Mouse (Mus musculus) gastrocnemius, postnatal 36 days (tissue): Measurements from ENCODE around the gene Mup10. TPM values are rescaled to one million over a fixed set of nuclear protein-coding genes. Genes with fewer than 3 reads are reported as not detected.
"Not testable (repeated sequence)": the region's sequence is repeated elsewhere in the genome, so short reads cannot be mapped to it uniquely, and the experiment has no call there.

Experiments used
- DNase-seq, 2 experiments: peaks; one replicate each; pipeline ENCODE4 v3.0.0; 2022
- intact Hi-C: fragments of 180-260 bp; cut with DNase I; formaldehyde crosslinking; loops from one replicate; pipeline ENCODE4 v1.15.1; 2025
- long read RNA-seq, 2 experiments: library from polyadenylated mRNA; stranded (forward); transcript quantifications; one replicate each; pipeline ENCODE4 v2.0.0; 2021
- total RNA-seq, 2 experiments: library from RNA; stranded (reverse); gene quantifications; 2 replicates each; pipeline ENCODE4 v1.2.3; 2021

The Mup10 gene
- total RNA-seq: not detected
- long read RNA-seq, experiment 1, partial matches to known transcripts: 2 of 17 reads
- long read RNA-seq, experiment 1, other reads (novel, unspliced or antisense): 15 of 17 reads
- long read RNA-seq, experiment 2, partial matches to known transcripts: 0 of 8 reads
- long read RNA-seq, experiment 2, other reads (novel, unspliced or antisense): 8 of 8 reads

GRCm38 (mm10) chr4:60582099-60582498, at the start of gene Mup10:
Gene Mup10, minus strand, starts transcription at chr4:60582199.
- intact Hi-C loops, DNase-seq: not testable (repeated sequence)

Other genes with a start within 250 kb of the Mup10 start
- under 1 TPM; 0.62 to 0.64 TPM for gene Mup9, start 160.2 kb downstream of the Mup10 start, total RNA-seq
- gene Mup1, start 80.2 kb downstream of the Mup10 start, total RNA-seq: not detected
- gene Mup11, start 80.2 kb upstream of the Mup10 start, total RNA-seq: under 1 TPM; 0.30 to 0.74 TPM
- 1 to 10 TPM in 1 of 2 experiments, under 1 TPM in 1; 0.89 to 1.7 TPM for gene Mup12, start 159.1 kb upstream of the Mup10 start, total RNA-seq
- 10 to 100 TPM; 15.3 to 21.3 TPM for gene Mup22, start 239.3 kb upstream of the Mup10 start, total RNA-seq